Mouse (Mus musculus): ENCODE measurements around the gene Gdf1. TPM values are rescaled to one million over a fixed set of nuclear protein-coding genes. Genes with fewer than 3 reads are reported as not detected.

Gene Gdf1
- polyA plus RNA-seq, 1 experiment from 2014 or later: 2.1 TPM

GRCm38 (mm10) chr8:70300881-70301280, 28.7 kb upstream of the Gdf1 start:
- no peaks in the 10 kb centered on the region; the same call in none of the 2 replicates for H3K36me3 ChIP-seq (ENCODE audit: control insufficient read depth, insufficient read depth, low read length)
- H3K4me3 ChIP-seq (replicated peaks; ENCODE audit: low read length): no peak overlapping the region
- 77% methylated on average over 3 of the region's 3 CpGs for WGBS
- H3K9me3 ChIP-seq (replicated peaks; ENCODE audit: control insufficient read depth, low read length): no peaks in the 10 kb centered on the region
- H3K27me3 ChIP-seq (ENCODE audit: control insufficient read depth, insufficient read depth, low read length): no peaks in the 10 kb centered on the region
- no peak overlapping the region for H3K9ac ChIP-seq (ENCODE audit: low read length)
- H3K4me1 ChIP-seq (ENCODE audit: control insufficient read depth, insufficient read depth, low read length): peaks cover 12% of the 10 kb centered on the region
- no peak overlapping the region for H3K27ac ChIP-seq (ENCODE audit: low read length)
- no peak for ATAC-seq (ENCODE audit: insufficient read depth, low FRiP score)
- H3K4me2 ChIP-seq (ENCODE audit: low read depth, low read length): no peak overlapping the region

- Histone ChIP-seq H3K4me3 (replicated peaks; ENCODE audit: low read length) (peak within 1 kb of the TSS; percentile 68), H3K9me3 (replicated peaks; ENCODE audit: control insufficient read depth, low read length) (no peaks in the 10 kb centered on the region), H3K27me3 (ENCODE audit: control insufficient read depth, insufficient read depth, low read length) (no peaks in the 10 kb centered on the region), H3K4me2 (ENCODE audit: low read depth, low read length) (peak within 1 kb of the TSS; percentile 76), H3K4me1 (ENCODE audit: control insufficient read depth, insufficient read depth, low read length) (peaks cover 12% of the 10 kb centered on the region), H3K9ac (ENCODE audit: low read length) (peak within 1 kb of the TSS; percentile 80), H3K27ac (ENCODE audit: low read length) (peak within 1 kb of the TSS; percentile 82), H3K36me3 (ENCODE audit: control insufficient read depth, insufficient read depth, low read length) (no peaks in the 10 kb centered on the region; the same call in none of the 2 replicates)
- peak; percentile 90 for ATAC-seq (ENCODE audit: insufficient read depth, low FRiP score)
- under 1% methylated on average over 40 of the region's 40 CpGs for WGBS
Observed at GRCm38 (mm10) chr8:70302358-70302890, 27.2 kb upstream of the Gdf1 start, which contains the start of the genes Ddx49 and Cope. TSS of gene Ddx49 (minus strand) at chr8:70302489. TSS of gene Cope (plus strand) at chr8:70302518.

DNA sequence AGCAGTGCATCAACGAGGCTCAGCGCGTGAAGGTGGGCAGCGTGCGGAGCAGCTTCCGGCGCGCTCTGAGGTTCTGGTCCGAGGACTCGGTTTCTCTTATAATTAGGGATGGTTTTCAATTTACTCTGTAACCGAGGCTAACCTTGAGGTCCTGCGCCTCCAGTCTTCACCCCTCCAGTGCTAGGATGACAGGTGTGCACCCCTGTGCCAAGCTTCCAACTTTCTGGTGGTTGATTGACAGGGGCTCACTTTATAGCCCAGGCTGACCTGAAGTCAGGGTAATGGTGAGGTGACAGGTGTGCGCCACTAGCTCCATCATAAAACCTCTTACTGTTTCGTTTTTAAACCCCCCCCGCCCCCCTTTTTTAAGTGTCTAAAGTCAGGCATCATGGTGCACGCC, 26.7 kb upstream of the Gdf1 start:
- H3K4me1 ChIP-seq (ENCODE audit: control insufficient read depth, insufficient read depth, low read length): peaks cover 12% of the 10 kb centered on the region
- no peaks in the 10 kb centered on the region for H3K27me3 ChIP-seq (ENCODE audit: control insufficient read depth, insufficient read depth, low read length)
- H3K27ac ChIP-seq (ENCODE audit: low read length): peak overlapping the region; percentile 82
- WGBS: 2% methylated on average over 16 of the region's 16 CpGs
- ATAC-seq (ENCODE audit: insufficient read depth, low FRiP score): no peak
- peak overlapping the region; percentile 68 for H3K4me3 ChIP-seq (replicated peaks; ENCODE audit: low read length)
- peak overlapping the region; percentile 80 for H3K9ac ChIP-seq (ENCODE audit: low read length)
- no peaks in the 10 kb centered on the region; the same call in none of the 2 replicates for H3K36me3 ChIP-seq (ENCODE audit: control insufficient read depth, insufficient read depth, low read length)
- peak overlapping the region; percentile 76 for H3K4me2 ChIP-seq (ENCODE audit: low read depth, low read length)
- no peaks in the 10 kb centered on the region for H3K9me3 ChIP-seq (replicated peaks; ENCODE audit: control insufficient read depth, low read length)

DNA sequence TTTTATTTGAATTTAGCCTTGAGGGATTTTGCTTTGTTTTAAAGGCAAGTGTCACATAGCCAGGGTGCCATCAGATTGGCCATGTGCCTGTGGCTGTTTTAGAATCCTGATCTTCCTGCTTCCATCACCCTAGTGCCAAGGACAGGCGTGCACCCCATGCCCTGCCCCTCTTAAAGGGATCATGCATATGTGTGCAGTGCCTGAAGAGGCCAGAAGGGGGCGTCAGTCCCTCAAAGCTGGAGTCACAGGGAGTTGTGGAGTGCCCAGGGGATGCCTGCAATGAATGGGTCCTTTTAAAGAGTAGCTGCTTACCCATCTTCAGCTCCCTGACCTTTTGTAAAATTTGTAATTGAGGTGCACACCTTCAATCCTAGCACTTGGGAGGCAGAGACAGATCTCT, 20.3 kb upstream of the Gdf1 start:
- H3K4me2 ChIP-seq (ENCODE audit: low read depth, low read length): no peak overlapping the region
- H3K27ac ChIP-seq (ENCODE audit: low read length): no peak overlapping the region
- H3K36me3 ChIP-seq (ENCODE audit: control insufficient read depth, insufficient read depth, low read length): peaks cover 15% of the 10 kb centered on the region
- no peaks in the 10 kb centered on the region for H3K27me3 ChIP-seq (ENCODE audit: control insufficient read depth, insufficient read depth, low read length)
- H3K4me3 ChIP-seq (replicated peaks; ENCODE audit: low read length): no peak overlapping the region
- WGBS: 30% methylated on average over 2 of the region's 2 CpGs
- ATAC-seq (ENCODE audit: insufficient read depth, low FRiP score): no peak
- no peak overlapping the region for H3K9ac ChIP-seq (ENCODE audit: low read length)
- H3K9me3 ChIP-seq (replicated peaks; ENCODE audit: control insufficient read depth, low read length): no peaks in the 10 kb centered on the region
- H3K4me1 ChIP-seq (ENCODE audit: control insufficient read depth, insufficient read depth, low read length): no peaks in the 10 kb centered on the region

GRCm38 (mm10) chr8:70313399-70313798, 16.2 kb upstream of the Gdf1 start:
- H3K36me3 ChIP-seq (ENCODE audit: control insufficient read depth, insufficient read depth, low read length): peaks cover 17% of the 10 kb centered on the region; the same call in 1 of the 2 replicates
- peaks cover 27% of the 10 kb centered on the region for H3K4me1 ChIP-seq (ENCODE audit: control insufficient read depth, insufficient read depth, low read length)
- H3K9ac ChIP-seq (ENCODE audit: low read length): no peak overlapping the region
- H3K4me2 ChIP-seq (ENCODE audit: low read depth, low read length): no peak overlapping the region
- no peak overlapping the region for H3K27ac ChIP-seq (ENCODE audit: low read length)
- H3K4me3 ChIP-seq (replicated peaks; ENCODE audit: low read length): no peak overlapping the region
- no peaks in the 10 kb centered on the region for H3K27me3 ChIP-seq (ENCODE audit: control insufficient read depth, insufficient read depth, low read length)
- no peaks in the 10 kb centered on the region for H3K9me3 ChIP-seq (replicated peaks; ENCODE audit: control insufficient read depth, low read length)
- 66% methylated on average over 2 of the region's 2 CpGs for WGBS
- no peak for ATAC-seq (ENCODE audit: insufficient read depth, low FRiP score)

- H3K36me3 ChIP-seq (ENCODE audit: control insufficient read depth, insufficient read depth, low read length): 0 out of 2 replicates have a peak, but pooled peaks cover 9% of the 10 kb centered on the region
- WGBS: 2% methylated on average over 65 of the region's 66 CpGs
- H3K9me3 ChIP-seq (replicated peaks; ENCODE audit: control insufficient read depth, low read length): no peaks in the 10 kb centered on the region
- H3K27ac ChIP-seq (ENCODE audit: low read length): peak within 1 kb of the TSS; percentile 42
- peak within 1 kb of the TSS; percentile 81 for H3K4me2 ChIP-seq (ENCODE audit: low read depth, low read length)
- peak; percentile 72 for ATAC-seq (ENCODE audit: insufficient read depth, low FRiP score)
- H3K4me3 ChIP-seq (replicated peaks; ENCODE audit: low read length): peak within 1 kb of the TSS; percentile 62
- peak within 1 kb of the TSS; percentile 72 for H3K9ac ChIP-seq (ENCODE audit: low read length)
- H3K27me3 ChIP-seq (ENCODE audit: control insufficient read depth, insufficient read depth, low read length): no peaks in the 10 kb centered on the region
- H3K4me1 ChIP-seq (ENCODE audit: control insufficient read depth, insufficient read depth, low read length): peaks cover 27% of the 10 kb centered on the region
Observed at GRCm38 (mm10) chr8:70315624-70316510, 13.8 kb upstream of the Gdf1 start, which contains the start of gene Cers1. TSS of gene Cers1 (plus strand) at chr8:70315775.

GRCm38 (mm10) chr8:70316511-70317504, 12.8 kb upstream of the Gdf1 start:
- Histone ChIP-seq H3K36me3 (ENCODE audit: control insufficient read depth, insufficient read depth, low read length) (0 out of 2 replicates have a peak, but pooled peaks cover 3% of the 10 kb centered on the region), H3K27ac (ENCODE audit: low read length) (no peak overlapping the region), H3K9ac (ENCODE audit: low read length) (peak overlapping the region; percentile 72), H3K27me3 (ENCODE audit: control insufficient read depth, insufficient read depth, low read length) (no peaks in the 10 kb centered on the region), H3K4me3 (replicated peaks; ENCODE audit: low read length) (peak overlapping the region; percentile 62), H3K4me1 (ENCODE audit: control insufficient read depth, insufficient read depth, low read length) (peaks cover 27% of the 10 kb centered on the region), H3K4me2 (ENCODE audit: low read depth, low read length) (peak overlapping the region; percentile 81), H3K9me3 (replicated peaks; ENCODE audit: control insufficient read depth, low read length) (no peaks in the 10 kb centered on the region)
- ATAC-seq (ENCODE audit: insufficient read depth, low FRiP score): peak; percentile 69
- WGBS: 14% methylated on average over 15 of the region's 15 CpGs

GRCm38 (mm10) chr8:70317872-70318271, 11.7 kb upstream of the Gdf1 start:
- Histone ChIP-seq H3K36me3 (ENCODE audit: control insufficient read depth, insufficient read depth, low read length) (0 out of 2 replicates have a peak, but pooled peaks cover 3% of the 10 kb centered on the region), H3K9ac (ENCODE audit: low read length) (no peak overlapping the region), H3K27me3 (ENCODE audit: control insufficient read depth, insufficient read depth, low read length) (no peaks in the 10 kb centered on the region), H3K4me3 (replicated peaks; ENCODE audit: low read length) (no peak overlapping the region), H3K9me3 (replicated peaks; ENCODE audit: control insufficient read depth, low read length) (no peaks in the 10 kb centered on the region), H3K4me2 (ENCODE audit: low read depth, low read length) (no peak overlapping the region), H3K27ac (ENCODE audit: low read length) (no peak overlapping the region), H3K4me1 (ENCODE audit: control insufficient read depth, insufficient read depth, low read length) (peaks cover 27% of the 10 kb centered on the region)
- WGBS: 91% methylated on average over 5 of the region's 5 CpGs
- ATAC-seq (ENCODE audit: insufficient read depth, low FRiP score): no peak
